8 mouse cellular contexts compared by ENCODE assay signal in the genomic region with DNA sequence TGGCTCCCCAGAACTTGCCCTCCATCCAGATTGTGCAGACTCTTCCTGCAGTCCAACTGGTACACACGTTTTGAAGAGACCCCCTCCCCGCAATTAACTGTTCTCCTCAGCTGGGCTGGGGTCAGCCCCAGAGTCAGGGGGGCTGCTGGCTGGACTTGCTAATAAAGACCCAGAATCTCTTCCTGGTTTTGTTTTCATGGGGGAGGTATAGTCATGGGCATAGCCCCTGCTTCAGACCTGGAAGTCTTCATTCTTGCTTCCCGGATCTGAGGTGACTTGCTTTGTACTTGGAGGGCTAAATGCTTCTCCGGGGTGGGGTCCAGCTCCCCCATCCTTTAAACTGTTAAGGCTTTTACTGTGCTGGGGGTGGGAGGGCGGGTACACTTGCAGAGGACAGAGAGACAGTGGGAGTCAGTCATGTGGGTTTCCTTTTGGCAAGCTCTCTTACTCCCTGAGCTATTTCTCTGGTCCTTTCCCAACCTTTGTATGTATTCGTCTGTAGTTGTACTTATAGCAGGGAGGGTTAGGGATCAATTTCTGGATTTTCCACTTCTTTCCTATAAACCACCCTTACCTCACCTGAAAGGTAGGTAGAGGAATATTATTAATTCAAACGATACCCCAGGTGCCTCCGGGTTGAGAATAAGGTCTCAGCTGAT. TPM values are rescaled to one million over a fixed set of nuclear protein-coding genes. Genes with fewer than 3 reads are reported as not detected.
A peak's percentile ranks its signal among the peaks of the same experiment; 100 is the strongest.
DNase-seq lines count a peak whose midpoint lies in the region; ATAC-seq lines count a peak whose summit lies in the region.

Gene Nat14 (plus strand): TSS at position 205 of the 659 bp plus-strand sequence.

- ATAC-seq in kidney, embryonic 16.5 days (ENCODE audit: low FRiP score, low TSS enrichment) = no peak
- no peak for ATAC-seq in embryonic facial prominence, embryonic 12.5 days (ENCODE audit: insufficient number of reproducible peaks, insufficient read depth, low FRiP score, low TSS enrichment)
- no peak for ATAC-seq in intestine, embryonic 15.5 days
- ATAC-seq in midbrain, embryonic 13.5 days = peak; percentile 0; the same call in 1 of the 2 replicates
- no peak for ATAC-seq in erythroblast, adult 5-6 weeks (replicated peaks; ENCODE audit: low FRiP score, poor library complexity, severe bottlenecking)

- 26% methylated on average over 8 of the region's 8 CpGs for WGBS in kidney, embryonic 16.5 days
- 30% methylated on average over 8 of the region's 8 CpGs for WGBS in embryonic facial prominence, embryonic 12.5 days
- WGBS in intestine, embryonic 15.5 days = 32% methylated on average over 8 of the region's 8 CpGs
- 23% methylated on average over 8 of the region's 8 CpGs for WGBS in midbrain, embryonic 13.5 days

- H3K9me3 ChIP-seq in kidney, embryonic 16.5 days (ENCODE audit: low read length) = no peaks in the 10 kb centered on the region
- no peaks in the 10 kb centered on the region for H3K9me3 ChIP-seq in embryonic facial prominence, embryonic 12.5 days
- H3K9me3 ChIP-seq in intestine, embryonic 15.5 days = no peaks in the 10 kb centered on the region
- H3K9me3 ChIP-seq in midbrain, embryonic 13.5 days = no peaks in the 10 kb centered on the region

- H3K9ac ChIP-seq in kidney, embryonic 16.5 days (replicated peaks; ENCODE audit: low read length) = peak within 1 kb of the TSS; percentile 70
- peak within 1 kb of the TSS; percentile 36 for H3K9ac ChIP-seq in embryonic facial prominence, embryonic 12.5 days
- no peak within 1 kb of the TSS; the same call in 1 of the 2 replicates for H3K9ac ChIP-seq in intestine, embryonic 15.5 days
- H3K9ac ChIP-seq in midbrain, embryonic 13.5 days (replicated peaks) = peak within 1 kb of the TSS; percentile 74

- peak within 1 kb of the TSS; percentile 78 for H3K4me2 ChIP-seq in kidney, embryonic 16.5 days (replicated peaks; ENCODE audit: low read depth, low read length)
- H3K4me2 ChIP-seq in embryonic facial prominence, embryonic 12.5 days (replicated peaks) = peak within 1 kb of the TSS; percentile 79
- peak within 1 kb of the TSS; percentile 67 for H3K4me2 ChIP-seq in intestine, embryonic 15.5 days (replicated peaks)
- H3K4me2 ChIP-seq in midbrain, embryonic 13.5 days (replicated peaks) = peak within 1 kb of the TSS; percentile 76

- no peaks in the 10 kb centered on the region for H3K27me3 ChIP-seq in kidney, embryonic 16.5 days (ENCODE audit: insufficient read depth, low read length)
- H3K27me3 ChIP-seq in embryonic facial prominence, embryonic 12.5 days = no peaks in the 10 kb centered on the region
- no peaks in the 10 kb centered on the region for H3K27me3 ChIP-seq in intestine, embryonic 15.5 days (replicated peaks)
- H3K27me3 ChIP-seq in midbrain, embryonic 13.5 days = no peaks in the 10 kb centered on the region

- no peak for DNase-seq in kidney, postnatal 4 days
- no peak for DNase-seq in retina, embryonic 14.5 days (ENCODE audit: low spot score)
- DNase-seq in adrenal gland, postnatal 10 days = no peak

- H3K4me3 ChIP-seq in kidney, embryonic 16.5 days (ENCODE audit: low read length) = peak within 1 kb of the TSS; percentile 43
- peak within 1 kb of the TSS; percentile 33 for H3K4me3 ChIP-seq in embryonic facial prominence, embryonic 12.5 days
- H3K4me3 ChIP-seq in intestine, embryonic 15.5 days (replicated peaks) = peak within 1 kb of the TSS; percentile 25
- peak within 1 kb of the TSS; percentile 42 for H3K4me3 ChIP-seq in midbrain, embryonic 13.5 days (replicated peaks)

- H3K4me1 ChIP-seq in kidney, embryonic 16.5 days (ENCODE audit: insufficient read depth, low read length) = peaks cover 48% of the 10 kb centered on the region
- peaks cover 64% of the 10 kb centered on the region for H3K4me1 ChIP-seq in embryonic facial prominence, embryonic 12.5 days
- H3K4me1 ChIP-seq in intestine, embryonic 15.5 days (replicated peaks) = peaks cover 44% of the 10 kb centered on the region
- peaks cover 76% of the 10 kb centered on the region for H3K4me1 ChIP-seq in midbrain, embryonic 13.5 days (replicated peaks)

- H3K36me3 ChIP-seq in kidney, embryonic 16.5 days (ENCODE audit: insufficient read depth, low read length) = peaks cover 38% of the 10 kb centered on the region
- H3K36me3 ChIP-seq in embryonic facial prominence, embryonic 12.5 days = peaks cover 43% of the 10 kb centered on the region
- H3K36me3 ChIP-seq in intestine, embryonic 15.5 days = peaks cover 28% of the 10 kb centered on the region
- peaks cover 38% of the 10 kb centered on the region for H3K36me3 ChIP-seq in midbrain, embryonic 13.5 days

- H3K27ac ChIP-seq in kidney, embryonic 16.5 days (ENCODE audit: low read length) = peak within 1 kb of the TSS; percentile 76
- H3K27ac ChIP-seq in embryonic facial prominence, embryonic 12.5 days = peak within 1 kb of the TSS; percentile 92
- peak within 1 kb of the TSS; percentile 94 for H3K27ac ChIP-seq in intestine, embryonic 15.5 days
- H3K27ac ChIP-seq in midbrain, embryonic 13.5 days = peak within 1 kb of the TSS; percentile 100

RNA-seq across cellular contexts. Expression of gene Nat14, which starts in this region (rescaled TPM):
- polyA plus RNA-seq in kidney, embryonic 16.5 days (2015; fragmentation: Nextera tagmentation; extraction: Ambion mirVana) = 5.8 and 6.2 TPM in 2 replicates
- 5.4 and 7.7 TPM in 2 replicates for polyA plus RNA-seq in embryonic facial prominence, embryonic 12.5 days (2016; fragmentation: Nextera tagmentation; extraction: Ambion mirVana)
- 3.0 and 3.5 TPM in 2 replicates for polyA plus RNA-seq in intestine, embryonic 15.5 days (2015; fragmentation: Nextera tagmentation; extraction: Ambion mirVana)
- polyA plus RNA-seq in midbrain, embryonic 13.5 days (2015; fragmentation: Nextera tagmentation; extraction: Ambion mirVana) = 29.5 and 31.1 TPM in 2 replicates
- 1.7 TPM in 1 of 2 replicates, not detected in the other for total RNA-seq in erythroblast, adult 5-6 weeks (2015; ENCODE audit: low replicate concordance)
- total RNA-seq in erythroblast, adult 5-6 weeks (2017; ENCODE audit: low replicate concordance) = 2.5 TPM in 1 of 2 replicates, not detected in the other
- total RNA-seq in adrenal gland, postnatal 10 days (2021) = 1 to 10 TPM; 5.5 to 8.5 TPM
